Mouse (Mus musculus) E14TG2a.4 (cell line): ENCODE results near the gene 1700034J05Rik.

Experiments
- CTCF ChIP-seq: conservative IDR thresholded peaks from 2 replicates; pipeline ENCODE4 v1.5.1; 2014; ENCODE audit warnings: low read length
- NANOG ChIP-seq: IDR thresholded peaks from 2 replicates; pipeline ENCODE4 v1.6.1; 2014; ENCODE audit warnings: borderline replicate concordance, low read length, mixed read lengths

DNA sequence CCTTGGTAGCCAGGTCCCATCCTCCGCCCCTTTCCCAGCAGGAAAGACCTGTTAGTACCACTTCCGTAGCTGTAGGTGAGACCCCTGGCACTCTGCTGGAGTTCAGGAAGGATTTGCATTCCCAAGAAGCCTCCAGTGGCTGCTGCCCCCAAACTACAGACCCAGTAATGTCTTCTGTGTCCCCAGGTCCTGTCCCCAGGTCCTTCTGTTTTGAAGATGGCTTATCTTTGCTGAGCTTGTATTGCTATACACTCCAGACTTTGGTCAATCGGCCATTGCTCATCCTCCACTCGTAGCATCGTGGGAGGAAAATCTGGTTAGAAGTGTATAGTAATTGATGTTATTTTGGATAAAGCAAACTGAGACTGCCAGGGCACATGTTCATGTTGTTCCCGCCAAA, 13.6 kb upstream of the 1700034J05Rik start:
- TF ChIP-seq CTCF (no peak), NANOG (no peak)
